Mouse (Mus musculus): Measurements from ENCODE around the gene 4930579F01Rik.

- TF ChIP-seq POLR2A (IDR thresholded peaks at IDR 0.05; ENCODE audit: extremely low read depth, insufficient read depth, low read length): no peak
- TF ChIP-seq CTCF (IDR thresholded peaks at IDR 0.05; ENCODE audit: extremely low read depth, insufficient read depth, low read length): no peak
These were observed 44.8 kb downstream of the 4930579F01Rik start for GRCm38 (mm10) chr3:138148811-138149210.

Data from cortical plate, adult 2 months (tissue).